Mouse (Mus musculus) hindbrain, embryonic 16.5 days (tissue): ENCODE data around the gene Fxr2. TPM values are rescaled to one million over a fixed set of nuclear protein-coding genes. Genes with fewer than 3 reads are reported as not detected.

ENCODE experiments used
- ATAC-seq: fragments of 200-750 bp; cut with Nextera tagmentation; 2 replicates; pipeline ENCODE4 v1.8.0; 2017; ENCODE audit warnings: moderate TSS enrichment, moderate library complexity
- H3K27ac ChIP-seq: fragments of 300-500 bp; sonication (generic); 2 replicates; pipeline ENCODE4 v1.5.1; 2014; ENCODE audit warnings: low read depth, mild to moderate bottlenecking, control low read depth, low read length, moderate library complexity
- H3K27me3 ChIP-seq: fragments of 300-500 bp; sonication (generic); replicated peaks from 2 replicates; pipeline ENCODE4 v1.6.1; 2014; ENCODE audit warnings: low read length; ENCODE audit not compliant: control insufficient read depth, insufficient read depth
- H3K36me3 ChIP-seq: fragments of 300-500 bp; sonication (generic); 2 replicates; pipeline ENCODE4 v1.6.1; 2014; ENCODE audit warnings: mild to moderate bottlenecking, low read length, moderate library complexity, mixed read lengths; ENCODE audit not compliant: control insufficient read depth, insufficient read depth
- H3K4me1 ChIP-seq: fragments of 300-500 bp; sonication (generic); 2 replicates; pipeline ENCODE4 v1.6.1; 2014; ENCODE audit warnings: low read depth, low read length; ENCODE audit not compliant: control insufficient read depth, insufficient read depth
- H3K4me2 ChIP-seq: fragments of 300-500 bp; sonication (generic); 2 replicates; pipeline ENCODE4 v1.6.1; 2014; ENCODE audit warnings: mild to moderate bottlenecking, low read length, control low read depth, moderate library complexity
- H3K4me3 ChIP-seq: fragments of 300-500 bp; sonication (generic); 2 replicates; pipeline ENCODE4 v1.5.1; 2014; ENCODE audit warnings: mild to moderate bottlenecking, low read length, control low read depth, moderate library complexity
- H3K9ac ChIP-seq: fragments of 300-500 bp; sonication (generic); 2 replicates; pipeline ENCODE4 v1.6.1; 2014; ENCODE audit warnings: low read depth, mild to moderate bottlenecking, control low read depth, low read length, moderate library complexity
- H3K9me3 ChIP-seq: fragments of 300-500 bp; sonication (generic); 2 replicates; pipeline ENCODE4 v1.6.1; 2014; ENCODE audit warnings: mild to moderate bottlenecking, low read length, moderate library complexity; ENCODE audit not compliant: control insufficient read depth
- WGBS: fragments of 180-500 bp; shearing (Covaris S2); extraction: QIAGEN DNeasy Blood & Tissue Kit; methylation state at CpG from one replicate; pipeline ENCODE4 v1.1.7; 2014; 5-methylcytosine and 5-hydroxymethylcytosine counted together
- polyA plus RNA-seq: library from polyadenylated mRNA; unstranded; fragments of >200 nt; fragmentation: Nextera tagmentation; extraction: Ambion mirVana; gene quantifications from 2 replicates; pipeline ENCODE4 v1.2.1, GENCODE M21; 2015

Fxr2 gene
- polyA plus RNA-seq, 1 experiment from 2014 or later, result 32.1 TPM

DNA sequence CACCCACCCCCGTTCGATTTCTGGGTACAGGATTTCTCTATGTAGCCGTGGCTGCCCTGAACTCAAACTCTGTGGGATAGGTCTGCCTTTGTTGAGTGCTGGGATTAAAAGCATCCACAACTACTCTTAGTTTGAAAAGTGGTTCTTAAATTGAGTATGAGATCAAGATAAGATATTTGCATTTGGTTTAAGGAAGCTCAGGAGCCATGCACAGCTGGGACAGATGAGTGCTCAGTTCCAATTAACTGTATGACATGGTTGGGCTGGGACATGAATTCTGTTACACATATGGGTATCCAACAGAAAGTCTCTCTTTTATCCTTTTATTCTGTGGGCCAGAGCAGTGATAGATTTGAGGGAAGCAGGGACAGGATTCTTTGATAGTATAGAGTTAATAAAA, 2.7 kb downstream of the Fxr2 start:
- 86% methylated on average over 3 of the region's 3 CpGs for whole genome bisulfite sequencing
- H3K9ac ChIP-seq, result no peak overlapping the region

DNA sequence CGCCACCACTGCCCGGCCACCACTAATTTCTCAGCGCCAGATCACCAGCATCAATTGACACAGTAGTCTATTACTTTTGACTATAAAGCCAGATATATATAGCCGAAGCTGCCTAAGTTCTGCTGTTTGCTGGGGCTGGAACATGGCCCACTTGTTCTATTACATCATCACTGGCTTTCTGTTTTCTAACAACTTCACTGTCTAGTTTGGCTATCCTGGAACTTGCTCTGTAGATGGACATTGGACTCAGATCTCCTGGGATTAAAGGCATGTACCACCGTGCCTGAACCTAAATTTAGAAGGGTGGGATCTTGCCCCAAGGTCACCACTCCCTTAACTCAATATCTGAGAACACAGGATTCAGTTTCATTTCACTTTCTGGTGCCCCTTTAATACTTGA, 13.1 kb downstream of the Fxr2 start:
- H3K9ac ChIP-seq, result no peak overlapping the region
- no peak overlapping the region for H3K4me3 ChIP-seq
- WGBS, result 94% methylated on average over 5 of the region's 5 CpGs
- peaks cover 54% of the 10 kb centered on the region for H3K36me3 ChIP-seq
- no peaks in the 10 kb centered on the region for H3K4me1 ChIP-seq
- no peak overlapping the region for H3K4me2 ChIP-seq
- no peak for ATAC-seq
- no peaks in the 10 kb centered on the region for H3K9me3 ChIP-seq
- H3K27ac ChIP-seq, result no peak overlapping the region
- no peaks in the 10 kb centered on the region for H3K27me3 ChIP-seq

More for the DNA sequence above, 2.7 kb downstream of the Fxr2 start:
- H3K9me3 ChIP-seq, result no peaks in the 10 kb centered on the region
- H3K27ac ChIP-seq, result no peak overlapping the region
- H3K27me3 ChIP-seq, result no peaks in the 10 kb centered on the region
- H3K36me3 ChIP-seq, result peaks cover 5% of the 10 kb centered on the region
- no peak overlapping the region; the same call in 1 of the 2 replicates for H3K4me3 ChIP-seq
- peaks cover 25% of the 10 kb centered on the region for H3K4me1 ChIP-seq
- ATAC-seq, result no peak
- H3K4me2 ChIP-seq, result peak overlapping the region; percentile 12

DNA sequence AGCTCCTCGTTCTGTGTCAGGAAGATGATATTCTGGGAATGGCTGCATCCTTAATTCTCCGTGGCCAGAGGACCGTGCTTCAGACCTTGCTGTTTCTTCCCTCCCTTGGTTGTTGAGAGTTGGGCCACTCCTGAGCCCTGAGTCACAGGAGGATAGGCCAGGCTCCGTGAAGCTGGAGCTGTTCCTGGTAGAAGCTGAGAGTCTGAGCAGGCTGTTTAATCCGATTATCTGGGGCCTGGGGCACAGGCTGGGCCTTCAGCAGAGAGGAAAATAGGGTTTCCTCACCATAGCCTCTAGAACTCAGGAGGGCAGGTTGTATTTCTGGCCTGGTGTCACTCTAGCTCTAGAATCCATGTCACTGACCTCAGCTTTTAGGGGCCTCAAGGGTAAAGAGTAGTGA, 20.6 kb downstream of the Fxr2 start:
- Histone ChIP-seq H3K4me1 (peaks cover 4% of the 10 kb centered on the region), H3K36me3 (peaks cover 49% of the 10 kb centered on the region), H3K9ac (no peak overlapping the region), H3K27ac (no peak overlapping the region), H3K4me3 (no peak overlapping the region), H3K9me3 (no peaks in the 10 kb centered on the region), H3K27me3 (no peaks in the 10 kb centered on the region), H3K4me2 (no peak overlapping the region)
- 73% methylated on average over 5 of the region's 5 CpGs for WGBS
- no peak for ATAC-seq

- 51% methylated on average over 9 of the region's 9 CpGs for WGBS
- no peak for ATAC-seq
- H3K4me2 ChIP-seq, result no peak overlapping the region
- no peak overlapping the region for H3K4me3 ChIP-seq
- H3K9ac ChIP-seq, result no peak overlapping the region
- H3K27ac ChIP-seq, result no peak overlapping the region
- H3K4me1 ChIP-seq, result peaks cover 4% of the 10 kb centered on the region
- H3K9me3 ChIP-seq, result no peaks in the 10 kb centered on the region
- H3K27me3 ChIP-seq, result no peaks in the 10 kb centered on the region
- H3K36me3 ChIP-seq, result peaks cover 47% of the 10 kb centered on the region
Observed at GRCm38 (mm10) chr11:69654760-69655159, 22.0 kb downstream of the Fxr2 start.

DNA sequence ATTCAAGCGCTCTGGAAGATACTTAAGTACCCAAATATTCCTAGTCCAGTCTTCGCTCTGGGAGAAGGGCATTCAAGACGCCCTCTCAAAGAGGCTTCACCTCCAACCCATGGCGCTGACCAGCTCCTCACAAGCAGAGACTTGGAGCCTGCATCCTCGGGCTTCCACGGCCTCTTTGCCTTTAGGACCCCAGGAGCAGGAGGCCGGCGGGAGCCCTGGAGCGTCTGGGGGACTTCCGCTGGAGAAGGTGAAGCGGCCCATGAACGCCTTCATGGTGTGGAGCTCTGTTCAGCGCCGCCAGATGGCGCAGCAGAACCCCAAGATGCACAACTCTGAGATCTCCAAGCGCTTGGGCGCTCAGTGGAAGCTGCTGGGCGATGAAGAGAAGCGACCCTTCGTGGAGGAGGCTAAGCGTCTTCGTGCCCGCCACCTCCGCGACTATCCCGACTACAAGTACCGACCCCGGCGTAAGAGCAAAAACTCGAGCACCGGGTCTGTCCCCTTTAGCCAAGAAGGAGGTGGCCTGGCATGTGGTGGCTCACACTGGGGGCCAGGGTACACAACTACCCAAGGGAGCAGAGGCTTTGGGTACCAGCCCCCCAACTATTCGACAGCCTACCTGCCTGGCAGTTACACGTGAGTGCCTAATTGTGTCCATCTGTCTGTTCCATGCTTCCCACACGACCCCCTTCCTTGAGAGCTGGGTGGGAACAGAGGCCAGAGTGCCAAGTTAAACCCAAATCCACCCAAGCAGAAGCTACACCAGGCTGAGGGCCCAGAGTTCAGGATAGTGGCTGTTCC, 22.7 kb downstream of the Fxr2 start, which contains the start of gene Sox15:
Sox15 (plus strand) TSS at position 51 of the 801 bp plus-strand sequence.
- H3K9me3 ChIP-seq, result no peaks in the 10 kb centered on the region
- ATAC-seq, result peak; percentile 66; the same call in 1 of the 2 replicates
- H3K9ac ChIP-seq, result peak within 1 kb of the TSS; percentile 48; the same call in 1 of the 2 replicates
- WGBS, result 24% methylated on average over 34 of the region's 34 CpGs
- peak within 1 kb of the TSS; percentile 37 for H3K27ac ChIP-seq
- peak within 1 kb of the TSS; percentile 27; the same call in 1 of the 2 replicates for H3K4me2 ChIP-seq
- H3K4me3 ChIP-seq, result no peak within 1 kb of the TSS; the same call in 1 of the 2 replicates
- H3K36me3 ChIP-seq, result peaks cover 44% of the 10 kb centered on the region
- H3K4me1 ChIP-seq, result peaks cover 4% of the 10 kb centered on the region
- H3K27me3 ChIP-seq, result no peaks in the 10 kb centered on the region

DNA sequence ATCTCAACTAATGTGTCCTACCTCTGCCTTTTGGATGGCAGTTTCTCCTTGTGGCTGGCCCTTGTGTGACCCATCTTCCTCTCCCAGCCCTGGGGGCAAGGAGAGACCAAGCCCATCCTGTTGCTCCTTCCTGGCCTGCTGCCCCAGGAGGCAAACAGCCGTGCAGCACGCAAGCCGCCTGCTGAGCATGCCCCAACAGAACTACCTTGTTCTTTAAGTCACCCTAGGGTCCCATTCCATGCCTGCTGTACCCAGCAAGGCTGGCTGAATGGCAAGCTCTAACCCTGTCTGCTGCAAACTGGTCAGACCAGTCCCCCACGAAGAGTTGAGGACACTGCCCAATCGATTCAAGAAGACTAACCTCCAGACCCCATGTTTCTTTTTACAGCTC, 23.3 kb downstream of the Fxr2 start:
- H3K27me3 ChIP-seq, result no peaks in the 10 kb centered on the region
- no peak overlapping the region for H3K9ac ChIP-seq
- H3K4me1 ChIP-seq, result peaks cover 4% of the 10 kb centered on the region
- no peak overlapping the region for H3K4me2 ChIP-seq
- peaks cover 38% of the 10 kb centered on the region for H3K36me3 ChIP-seq
- no peak overlapping the region for H3K4me3 ChIP-seq
- H3K27ac ChIP-seq, result no peak overlapping the region
- 79% methylated on average over 5 of the region's 5 CpGs for WGBS
- H3K9me3 ChIP-seq, result no peaks in the 10 kb centered on the region
- ATAC-seq, result no peak

- ATAC-seq, result no peak
- H3K9me3 ChIP-seq, result no peaks in the 10 kb centered on the region
- 82% methylated on average over 10 of the region's 10 CpGs for WGBS
- 0 out of 2 replicates have a peak overlapping the region, but pooled peaks have one; percentile 6 for H3K9ac ChIP-seq
- no peak overlapping the region for H3K27ac ChIP-seq
- H3K27me3 ChIP-seq, result no peaks in the 10 kb centered on the region
- H3K36me3 ChIP-seq, result peaks cover 31% of the 10 kb centered on the region
- H3K4me1 ChIP-seq, result peaks cover 10% of the 10 kb centered on the region
- no peak overlapping the region for H3K4me2 ChIP-seq
- H3K4me3 ChIP-seq, result no peak overlapping the region
Observed at GRCm38 (mm10) chr11:69656617-69657461, 24.0 kb downstream of the Fxr2 start.

DNA sequence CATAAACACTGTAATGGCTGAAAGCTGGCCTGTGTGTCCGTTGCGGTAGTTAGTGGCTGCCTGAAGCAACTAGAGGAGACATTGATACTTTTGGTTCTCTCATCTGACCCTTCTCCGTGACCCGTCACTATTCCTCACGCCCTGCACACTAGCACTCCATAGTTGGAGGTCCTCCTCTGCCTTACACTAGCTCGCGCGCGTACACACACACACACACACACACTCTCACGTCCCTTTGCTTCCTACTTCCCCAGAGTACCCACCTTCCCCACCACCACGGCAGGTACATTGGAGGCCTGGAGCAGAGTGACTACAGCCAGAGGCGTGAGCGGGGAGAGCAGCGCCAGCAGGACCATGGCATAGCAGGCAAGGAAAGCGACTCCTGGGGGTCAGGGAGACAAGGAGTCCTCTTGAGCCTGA, 24.7 kb downstream of the Fxr2 start:
- Histone ChIP-seq H3K27ac (no peak overlapping the region), H3K9me3 (no peaks in the 10 kb centered on the region), H3K4me2 (no peak overlapping the region), H3K9ac (no peak overlapping the region), H3K27me3 (no peaks in the 10 kb centered on the region), H3K36me3 (peaks cover 25% of the 10 kb centered on the region), H3K4me3 (no peak overlapping the region), H3K4me1 (peaks cover 10% of the 10 kb centered on the region)
- ATAC-seq, result no peak
- 88% methylated on average over 15 of the region's 15 CpGs for WGBS
